Comparison of ENCODE assay signal across 16 mouse cellular contexts in the genomic region with DNA sequence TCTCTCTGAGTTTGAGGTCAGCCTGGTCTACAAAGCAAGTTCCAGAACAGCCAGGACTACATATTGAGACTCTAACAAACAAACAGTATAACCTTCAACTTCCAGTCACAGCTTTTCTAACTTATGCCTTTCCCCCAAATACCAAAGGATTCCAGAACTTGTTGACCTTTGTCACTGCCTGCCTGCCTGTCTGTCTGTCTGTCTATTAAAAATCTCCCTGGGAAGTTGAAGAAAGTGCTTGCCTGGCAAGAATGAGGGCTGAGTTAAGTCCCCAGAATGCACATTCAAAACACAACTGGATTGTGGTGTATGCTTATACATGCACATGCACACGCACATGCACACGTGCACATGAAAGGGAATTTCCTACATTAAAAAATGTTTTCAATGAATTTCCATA.
"Had no signal": no experiment of that assay in that cellular context is flagged by ENCODE, and none has a peak within 500 bp of the region (broad histone marks: within the 10 kb centered on the region; RNA-seq: fewer than 3 reads in every experiment).

No protein-coding gene starts in this region.

- H3K4me2 ChIP-seq: neural tube, embryonic 13.5 days; neural tube, embryonic 15.5 days; stomach, embryonic 15.5 days had no signal

- DNase-seq: retina, postnatal 1 day; right cerebral cortex, adult 18-20 months; right cerebral cortex, postnatal 14 days; right cerebral cortex, postnatal 25 days; right cerebral cortex, postnatal 4 days; spleen, adult 18-20 months; thymus, adult 18-20 months; thymus, adult 2 months; thymus, postnatal 14 days; thymus, postnatal 25 days; thymus, postnatal 36 days; thymus, postnatal 4 days had no signal

- H3K4me1 ChIP-seq: neural tube, embryonic 13.5 days; neural tube, embryonic 15.5 days; stomach, embryonic 15.5 days had no signal

- H3K9ac ChIP-seq: neural tube, embryonic 13.5 days; neural tube, embryonic 15.5 days; stomach, embryonic 15.5 days had no signal

- H3K4me3 ChIP-seq: neural tube, embryonic 13.5 days; neural tube, embryonic 15.5 days; stomach, embryonic 15.5 days had no signal

- H3K9me3 ChIP-seq: neural tube, embryonic 13.5 days; neural tube, embryonic 15.5 days; stomach, embryonic 15.5 days had no signal

- H3K27ac ChIP-seq: neural tube, embryonic 13.5 days; neural tube, embryonic 15.5 days; stomach, embryonic 15.5 days; stomach, postnatal 0 days had no signal

- H3K27me3 ChIP-seq: neural tube, embryonic 13.5 days; neural tube, embryonic 15.5 days; stomach, embryonic 15.5 days had no signal

- H3K36me3 ChIP-seq: neural tube, embryonic 13.5 days; neural tube, embryonic 15.5 days; stomach, embryonic 15.5 days had no signal
